Mouse (Mus musculus): ENCODE measurements around the gene Rnf130. TPM values are rescaled to one million over a fixed set of nuclear protein-coding genes. Genes with fewer than 3 reads are reported as not detected.
A peak's percentile ranks its signal among the peaks of the same experiment; 100 is the strongest.

The Rnf130 gene
- 10 to 100 TPM; 41.3 to 51.8 TPM for total RNA-seq (2021)
- long read RNA-seq, experiment 1, transcript Rnf130-202 (9 exons, 1,502 nt): major isoform, 66 of 83 reads
- long read RNA-seq, experiment 1, partial matches to known transcripts: 2 of 83 reads
- long read RNA-seq, experiment 1, other reads (novel, unspliced or antisense): 11 of 83 reads
- long read RNA-seq, experiment 2, transcript Rnf130-202 (9 exons, 1,502 nt): major isoform, 42 of 65 reads
- long read RNA-seq, experiment 2, transcript Rnf130-201 (8 exons, 1,415 nt): minor isoform, 9 of 65 reads
- long read RNA-seq, experiment 2, partial matches to known transcripts: 2 of 65 reads
- long read RNA-seq, experiment 2, other reads (novel, unspliced or antisense): 12 of 65 reads

DNA sequence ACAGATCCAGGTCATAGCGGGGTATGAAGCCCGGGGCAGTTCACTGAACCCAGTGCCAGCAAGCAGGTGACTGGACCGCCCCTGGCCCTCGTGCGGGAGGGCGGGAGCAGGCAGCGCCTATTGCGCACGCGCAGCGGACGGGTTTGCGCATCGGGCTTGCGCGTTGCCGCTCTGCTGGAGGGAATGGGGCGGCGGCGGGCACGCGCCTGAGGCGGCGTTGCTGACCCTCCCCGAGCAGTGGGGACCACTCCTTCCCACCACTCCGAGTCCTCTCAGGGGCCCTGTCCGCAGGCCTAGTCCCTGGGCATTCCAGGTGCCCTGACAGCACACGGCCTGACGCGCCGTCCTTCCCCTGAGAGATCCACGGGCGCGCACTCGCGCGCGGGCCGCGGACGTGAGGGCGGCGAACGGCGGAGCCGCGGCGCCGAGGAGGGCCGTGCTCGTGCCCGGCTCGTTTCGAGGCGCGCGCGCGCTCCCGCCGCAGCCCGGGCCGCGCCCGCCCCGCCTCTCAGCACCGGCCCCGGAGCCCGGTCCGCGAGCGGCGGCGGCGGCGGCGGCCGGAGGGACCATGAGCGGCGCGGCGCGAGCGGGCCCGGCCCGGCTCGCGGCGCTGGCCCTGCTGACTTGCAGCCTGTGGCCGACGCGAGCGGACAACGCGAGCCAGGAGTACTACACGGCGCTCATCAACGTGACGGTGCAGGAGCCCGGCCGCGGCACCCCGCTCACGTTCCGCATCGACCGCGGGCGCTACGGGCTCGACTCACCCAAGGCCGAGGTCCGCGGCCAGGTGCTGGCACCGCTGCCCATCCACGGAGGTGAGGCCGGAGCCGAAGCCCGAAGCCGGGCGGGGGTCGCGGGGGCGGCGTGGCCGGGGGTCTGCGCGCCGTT lies at the start of gene Rnf130:
TSS of gene Rnf130 (plus strand) at position 514 of the 888 bp plus-strand sequence.
- DNase-seq: peak; percentile 98
- Histone ChIP-seq H3K4me3 (peak within 1 kb of the TSS; percentile 98), H3K27ac (peak within 1 kb of the TSS; percentile 99)
- intact Hi-C loops (cut with DNase I): loop anchor here (5.0 kb wide), 2 partner anchors 42 to 107 kb away; partner anchors contain the start of gene Tbc1d9b
- no peak for TF ChIP-seq CTCF (IDR thresholded peaks at IDR 0.05)

DNA sequence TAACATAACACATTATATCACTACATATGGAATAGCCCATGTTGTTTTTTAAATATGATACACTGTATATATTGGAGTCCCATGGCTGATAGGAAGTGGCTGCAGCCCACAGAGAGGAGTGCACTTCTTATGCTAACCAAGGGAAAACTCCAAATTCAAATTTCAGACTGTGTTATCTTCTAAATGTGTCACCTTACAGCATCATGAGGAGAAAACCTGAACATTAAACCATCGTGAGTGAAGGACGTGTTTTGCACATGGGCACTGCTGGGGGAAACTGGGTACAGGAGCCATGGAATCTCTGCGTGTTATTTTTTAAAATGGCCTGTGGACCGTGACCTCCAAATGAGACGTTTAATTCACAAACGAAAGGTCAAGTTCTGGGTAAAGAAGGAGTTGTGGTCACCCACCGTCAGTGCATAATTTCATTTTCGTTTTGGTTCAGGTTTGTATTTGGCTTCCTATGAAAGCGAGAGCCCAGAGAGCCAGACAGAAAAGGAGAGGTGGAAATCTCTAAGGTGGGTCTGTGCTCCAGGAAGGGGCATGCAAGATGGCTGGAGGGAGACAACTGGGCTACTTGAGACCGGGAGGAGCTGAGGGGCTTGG lies 47.1 kb upstream of the Rnf130 start:
- Histone ChIP-seq H3K4me3 (no peak overlapping the region), H3K27ac (no peak overlapping the region)
- TF ChIP-seq CTCF (IDR thresholded peaks at IDR 0.05): no peak
- intact Hi-C loops (cut with DNase I): no loop called here
- no peak for DNase-seq

- no peak for DNase-seq
- intact Hi-C loops (cut with DNase I): no loop called here
- no peak for TF ChIP-seq CTCF (IDR thresholded peaks at IDR 0.05)
- Histone ChIP-seq H3K4me3 (no peak overlapping the region), H3K27ac (no peak overlapping the region)
These were observed 46.2 kb upstream of the Rnf130 start for GRCm38 (mm10) chr11:49978935-49979334.

GRCm38 (mm10) chr11:49980681-49981235 lies 44.4 kb upstream of the Rnf130 start:
- Histone ChIP-seq H3K27ac (no peak overlapping the region), H3K4me3 (no peak overlapping the region)
- intact Hi-C loops (cut with DNase I): no loop called here
- no peak for DNase-seq
- TF ChIP-seq CTCF (IDR thresholded peaks at IDR 0.05): no peak

DNA sequence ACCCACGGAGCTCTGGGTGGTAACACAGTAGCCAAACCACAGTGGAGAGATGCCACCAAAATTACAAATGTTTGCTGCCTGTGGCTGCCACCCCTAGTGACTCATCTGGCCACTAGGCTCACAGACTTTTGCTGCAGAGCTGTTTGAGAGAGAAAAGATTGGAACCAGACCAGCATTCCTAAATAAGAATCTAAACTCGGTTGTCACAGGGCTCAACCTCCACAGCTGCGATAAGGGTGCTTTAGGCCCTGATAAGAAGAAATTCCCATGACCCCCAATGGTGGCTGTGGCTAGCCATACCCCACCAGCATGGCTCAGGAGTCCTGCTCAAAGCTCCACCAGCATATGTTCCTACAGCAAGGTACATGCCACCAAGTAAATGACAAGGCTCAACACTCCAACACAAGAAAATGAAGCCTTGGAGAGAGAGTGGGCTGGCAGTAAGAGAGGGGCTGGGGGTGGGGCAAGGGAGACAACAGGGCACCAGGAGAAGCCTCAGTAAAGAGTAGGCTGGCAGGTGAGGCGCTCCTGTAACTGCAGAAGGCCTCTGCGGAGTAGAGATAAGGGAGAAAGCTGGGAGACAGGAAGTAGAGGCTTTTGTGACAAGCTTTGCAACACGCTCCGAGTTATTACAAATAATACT lies 43.7 kb upstream of the Rnf130 start:
- intact Hi-C loops (cut with DNase I): no loop called here
- DNase-seq: no peak
- H3K27ac ChIP-seq: no peak overlapping the region
- H3K4me3 ChIP-seq: no peak overlapping the region
- no peak for TF ChIP-seq CTCF (IDR thresholded peaks at IDR 0.05)

GRCm38 (mm10) chr11:49982094-49982493 lies 43.1 kb upstream of the Rnf130 start:
- Histone ChIP-seq H3K4me3 (no peak overlapping the region), H3K27ac (no peak overlapping the region)
- no peak for TF ChIP-seq CTCF (IDR thresholded peaks at IDR 0.05)
- intact Hi-C loops (cut with DNase I): no loop called here
- no peak for DNase-seq

GRCm38 (mm10) chr11:49982881-49983280 lies 42.3 kb upstream of the Rnf130 start:
- intact Hi-C loops (cut with DNase I): no loop called here
- Histone ChIP-seq H3K27ac (no peak overlapping the region), H3K4me3 (no peak overlapping the region)
- TF ChIP-seq CTCF (IDR thresholded peaks at IDR 0.05): no peak
- DNase-seq: no peak

GRCm38 (mm10) chr11:49983875-49984552 lies 41.1 kb upstream of the Rnf130 start:
- intact Hi-C loops (cut with DNase I): no loop called here
- Histone ChIP-seq H3K4me3 (no peak overlapping the region), H3K27ac (no peak overlapping the region)
- no peak for DNase-seq
- no peak for TF ChIP-seq CTCF (IDR thresholded peaks at IDR 0.05)

DNA sequence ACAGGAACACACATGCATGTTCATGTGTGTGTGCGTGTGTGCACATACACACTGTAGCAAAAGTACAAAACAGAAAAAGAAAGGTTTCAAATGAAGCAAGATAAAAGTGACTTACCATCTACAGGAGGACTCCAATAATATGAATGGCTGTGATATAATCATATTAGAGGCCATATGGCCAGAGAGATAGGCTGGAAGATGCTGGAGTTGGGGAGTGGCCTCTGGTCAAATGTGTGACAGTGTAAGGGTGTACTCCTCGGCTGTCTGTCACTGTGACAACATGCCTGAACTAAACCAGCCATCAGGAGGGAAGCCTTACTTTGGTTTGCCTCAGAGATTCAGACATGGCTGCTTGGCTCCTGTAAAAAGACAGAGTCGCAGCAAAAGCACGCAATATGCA lies 40.1 kb upstream of the Rnf130 start:
- intact Hi-C loops (cut with DNase I): no loop called here
- DNase-seq: no peak
- H3K4me3 ChIP-seq: no peak overlapping the region
- H3K27ac ChIP-seq: no peak overlapping the region
- no peak for TF ChIP-seq CTCF (IDR thresholded peaks at IDR 0.05)

DNA sequence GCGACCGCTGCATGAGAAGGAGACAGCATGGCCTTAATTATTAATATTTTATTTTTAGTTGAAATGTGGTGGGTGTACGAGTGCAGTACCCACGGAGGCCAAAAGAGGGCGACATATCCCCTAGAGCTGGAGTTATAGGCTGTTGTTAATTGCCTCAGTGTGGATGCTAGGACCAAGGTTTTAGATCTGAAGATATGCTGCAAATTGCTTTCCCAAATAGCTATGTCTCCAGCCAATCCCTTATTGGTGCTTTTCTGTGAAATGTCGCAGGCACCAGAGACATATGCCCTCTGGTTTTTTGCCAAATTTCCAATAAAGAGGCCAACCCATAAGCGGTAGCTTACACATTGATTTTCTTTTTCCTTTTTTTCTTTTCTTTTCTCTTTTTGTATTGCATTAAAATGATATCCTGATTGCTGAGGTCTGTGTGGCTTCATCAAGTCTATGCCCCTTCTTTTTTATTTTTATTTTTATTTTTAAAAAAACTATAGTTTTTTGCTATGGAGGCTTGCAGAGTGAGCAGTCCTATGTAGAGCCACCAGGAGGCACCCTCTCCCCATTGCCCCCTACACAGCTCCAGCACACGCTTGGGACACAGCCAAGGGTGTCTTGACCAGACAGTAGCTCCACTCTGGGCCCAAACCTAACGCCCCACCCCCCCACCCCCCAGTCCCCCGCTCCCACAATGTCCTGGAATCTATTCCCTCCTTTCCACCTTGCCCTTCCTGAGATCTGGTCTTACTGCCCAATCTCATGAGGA lies 38.7 kb upstream of the Rnf130 start:
- Histone ChIP-seq H3K4me3 (no peak overlapping the region), H3K27ac (no peak overlapping the region)
- TF ChIP-seq CTCF (IDR thresholded peaks at IDR 0.05): peak; percentile 74
- intact Hi-C loops (cut with DNase I): loop anchor here (1.0 to 2.0 kb wide), 2 partner anchors 41 to 144 kb away; partner anchors contain the start of gene Tbc1d9b
- peak; percentile 60 for DNase-seq

GRCm38 (mm10) chr11:49994536-49994935 lies 30.6 kb upstream of the Rnf130 start:
- H3K27ac ChIP-seq: no peak overlapping the region
- TF ChIP-seq CTCF (IDR thresholded peaks at IDR 0.05): no peak
- intact Hi-C loops (cut with DNase I): no loop called here
- H3K4me3 ChIP-seq: no peak overlapping the region
- DNase-seq: no peak

All from gastrocnemius, adult 2 months (tissue).